Mouse (Mus musculus) myocyte (in vitro differentiated cells): Measurements from ENCODE around the gene Tmem239.

Experiments used
- CEBPB ChIP-seq: IDR thresholded peaks from 2 replicates; pipeline ENCODE4 v1.6.1; 2011; ENCODE audit warnings: mild to moderate bottlenecking, moderate library complexity; ENCODE audit not compliant: poor library complexity, insufficient read depth, severe bottlenecking
- E2F4 ChIP-seq: IDR thresholded peaks from one replicate; pipeline ENCODE4 v1.6.1; 2011; ENCODE audit warnings: mild to moderate bottlenecking, control low read depth, moderate library complexity; ENCODE audit not compliant: insufficient read depth
- MAX ChIP-seq: IDR thresholded peaks from one replicate; pipeline ENCODE4 v1.6.1; 2011; ENCODE audit warnings: low read depth, mild to moderate bottlenecking, control low read depth
- MYOD1 ChIP-seq, 3 experiments: IDR thresholded peaks; one replicate each; pipeline ENCODE4 v1.6.1; 2011; ENCODE audit warnings: control low read depth in 2 of 3, low read depth in 2 of 3, mild to moderate bottlenecking in 2 of 3, moderate library complexity in 1 of 3; ENCODE audit not compliant: insufficient read length in 2 of 3, control insufficient read depth in 1 of 3
- MYOG ChIP-seq, 3 experiments: IDR thresholded peaks; one replicate each; pipeline ENCODE4 v1.6.1; 2011; ENCODE audit warnings: control low read depth in 2 of 3, low read depth in 2 of 3, mild to moderate bottlenecking in 2 of 3; ENCODE audit not compliant: insufficient read length in 2 of 3, control insufficient read depth in 1 of 3, insufficient read depth in 1 of 3
- POLR2A ChIP-seq: IDR thresholded peaks from one replicate; pipeline ENCODE4 v1.6.1; 2011; ENCODE audit warnings: low read depth, mild to moderate bottlenecking, control low read depth, moderate library complexity; ENCODE audit not compliant: insufficient read length
- POLR2AphosphoS2 ChIP-seq: IDR thresholded peaks from one replicate; pipeline ENCODE4 v1.6.1; 2011; ENCODE audit warnings: low read depth, control low read depth; ENCODE audit not compliant: insufficient read length
- REST ChIP-seq: IDR thresholded peaks from one replicate; pipeline ENCODE4 v1.6.1; 2011; ENCODE audit warnings: mild to moderate bottlenecking, control low read depth, moderate library complexity; ENCODE audit not compliant: insufficient read depth, insufficient read length
- SRF ChIP-seq: IDR thresholded peaks from one replicate; pipeline ENCODE4 v1.6.1; 2011; ENCODE audit warnings: low read depth; ENCODE audit not compliant: control insufficient read depth, insufficient read length
- TCF12 ChIP-seq: IDR thresholded peaks from one replicate; pipeline ENCODE4 v1.6.1; 2011; ENCODE audit warnings: mild to moderate bottlenecking, control low read depth; ENCODE audit not compliant: poor library complexity, insufficient read depth, severe bottlenecking
- TCF3 ChIP-seq: IDR thresholded peaks from one replicate; pipeline ENCODE4 v1.6.1; 2011; ENCODE audit warnings: low read depth, control low read depth; ENCODE audit not compliant: insufficient read length
- USF1 ChIP-seq: IDR thresholded peaks from one replicate; pipeline ENCODE4 v1.6.1; 2011; ENCODE audit warnings: low read depth, mild to moderate bottlenecking, control low read depth, moderate library complexity

DNA sequence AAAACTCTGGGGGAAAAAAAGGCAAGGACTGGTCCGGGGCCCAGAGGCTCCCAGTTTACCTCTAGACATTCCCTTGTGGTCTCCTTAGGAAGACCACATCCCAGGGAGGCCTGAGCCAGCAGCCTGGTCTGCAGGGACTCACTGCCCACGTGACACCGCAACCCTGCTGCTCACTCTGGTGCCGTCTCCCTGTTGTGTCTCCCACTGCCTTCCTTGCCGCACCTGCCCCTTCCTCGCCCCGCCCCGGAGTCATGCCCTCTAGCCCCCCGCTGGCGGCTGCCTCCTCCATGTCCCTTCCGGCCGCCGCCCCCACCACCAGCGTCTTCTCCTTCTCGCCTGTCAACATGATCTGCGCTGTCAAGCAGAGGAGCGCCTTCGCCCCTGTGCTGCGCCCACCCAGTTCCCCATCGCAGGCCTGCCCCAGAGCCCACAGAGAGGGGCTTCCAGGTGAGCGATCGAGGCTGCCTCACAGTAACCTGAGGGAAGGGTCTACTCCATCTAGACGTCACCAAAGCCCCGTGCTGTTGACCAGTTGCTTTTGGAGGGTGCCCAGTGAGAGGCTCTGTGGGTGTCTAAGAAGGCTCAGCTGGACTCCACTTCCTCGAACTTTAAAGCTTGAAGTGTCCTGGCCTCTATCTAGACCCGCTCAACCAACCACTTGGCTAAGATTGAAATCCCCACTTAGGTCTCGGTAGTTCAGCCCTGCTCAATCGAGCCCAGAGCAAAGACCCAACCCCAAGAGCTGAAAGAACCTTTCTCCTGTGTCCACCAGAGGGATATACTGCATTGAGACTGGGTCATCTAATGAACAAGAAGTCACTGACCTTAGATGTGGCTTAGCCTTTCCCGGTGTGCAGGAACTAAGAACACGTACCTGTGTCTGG lies 40.8 kb upstream of the Tmem239 start:
- no peak for TF ChIP-seq USF1
- TF ChIP-seq POLR2A, result no peak
- TF ChIP-seq POLR2AphosphoS2, result no peak
- no peak for TF ChIP-seq REST
- TF ChIP-seq E2F4, result no peak
- TF ChIP-seq TCF12, result no peak
- TF ChIP-seq MYOG (IDR thresholded peaks at IDR 0.05; ENCODE audit: control insufficient read depth in 1 of 3, insufficient read depth in 1 of 3, insufficient read length in 2 of 3, low read depth in 2 of 3), result no peak
- TF ChIP-seq MAX, result no peak
- TF ChIP-seq MYOD1 (IDR thresholded peaks at IDR 0.05; ENCODE audit: control insufficient read depth in 1 of 3, insufficient read length in 2 of 3, low read depth in 2 of 3), result no peak
- no peak for TF ChIP-seq CEBPB
- no peak for TF ChIP-seq TCF3
- TF ChIP-seq SRF, result no peak
